Comparison of ENCODE assay signal across 9 mouse cellular contexts in the genomic region with DNA sequence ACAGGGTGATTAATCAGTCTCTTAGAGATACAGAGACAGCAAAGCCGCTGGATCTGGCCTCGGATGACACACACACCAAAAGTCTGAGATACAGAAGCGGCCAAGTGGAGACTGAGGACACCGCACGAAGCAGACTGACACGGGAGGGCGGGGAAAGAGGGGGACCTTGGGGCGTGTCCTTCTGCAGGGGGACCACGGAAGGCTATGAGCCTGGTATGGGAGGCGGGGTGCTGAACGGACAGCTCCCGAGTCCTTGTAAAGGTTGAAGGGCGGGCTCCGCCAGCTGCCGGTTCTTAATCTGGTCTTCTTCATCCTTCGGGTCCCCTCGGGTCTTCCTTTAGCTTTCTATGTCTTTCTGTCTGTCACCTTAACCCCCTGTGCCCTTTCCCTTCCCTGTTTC. TPM values are rescaled to one million over a fixed set of nuclear protein-coding genes. Genes with fewer than 3 reads are reported as not detected.
DNase-seq lines count a peak whose midpoint lies in the region; ATAC-seq lines count a peak whose summit lies in the region.
"Had no signal": no experiment of that assay in that cellular context is flagged by ENCODE, and none has a peak within 500 bp of the region (broad histone marks: within the 10 kb centered on the region; RNA-seq: fewer than 3 reads in every experiment).

No protein-coding gene starts in this region.

- H3K27ac ChIP-seq in forebrain, embryonic 10.5 days = peak overlapping the region; percentile 22; the same call in 1 of the 2 replicates
- peak overlapping the region; percentile 94 for H3K27ac ChIP-seq in hindbrain, embryonic 15.5 days (replicated peaks)
- H3K27ac ChIP-seq in liver, embryonic 11.5 days (ENCODE audit: low read depth, low read length) = no peak overlapping the region
- H3K27ac ChIP-seq in neural tube, embryonic 12.5 days = peak overlapping the region; percentile 81

- DNase-seq in spleen, postnatal 10 days (ENCODE audit: low spot score in 2 of 2) = peak; percentile 20 to 78
- no peak for DNase-seq in spleen, adult 12 weeks (ENCODE audit: low spot score)
- DNase-seq in adrenal gland, postnatal 4 days (ENCODE audit: low spot score in 2 of 2) = peak; percentile 56 to 65
- DNase-seq in forebrain, embryonic 10.5 days (ENCODE audit: extremely low spot score, low spot score) = peak; percentile 70
- peak; percentile 76 for DNase-seq in liver, embryonic 11.5 days (ENCODE audit: low spot score)

- peaks cover 60% of the 10 kb centered on the region for H3K4me1 ChIP-seq in forebrain, embryonic 10.5 days
- peaks cover 64% of the 10 kb centered on the region for H3K4me1 ChIP-seq in hindbrain, embryonic 15.5 days (replicated peaks)
- H3K4me1 ChIP-seq in liver, embryonic 11.5 days (replicated peaks; ENCODE audit: control insufficient read depth, insufficient read depth, low read length) = peaks cover 11% of the 10 kb centered on the region
- peaks cover 58% of the 10 kb centered on the region for H3K4me1 ChIP-seq in neural tube, embryonic 12.5 days

- H3K27me3 ChIP-seq in forebrain, embryonic 10.5 days (ENCODE audit: poor library complexity, severe bottlenecking) = peaks cover 97% of the 10 kb centered on the region
- no peaks in the 10 kb centered on the region for H3K27me3 ChIP-seq in hindbrain, embryonic 15.5 days
- peaks cover 86% of the 10 kb centered on the region for H3K27me3 ChIP-seq in liver, embryonic 11.5 days (replicated peaks; ENCODE audit: control insufficient read depth, insufficient read depth, low read length)
- peaks cover 61% of the 10 kb centered on the region for H3K27me3 ChIP-seq in neural tube, embryonic 12.5 days (replicated peaks)

- H3K4me3 ChIP-seq in forebrain, embryonic 10.5 days = peak overlapping the region; percentile 54
- peak overlapping the region; percentile 30 for H3K4me3 ChIP-seq in hindbrain, embryonic 15.5 days
- no peak overlapping the region for H3K4me3 ChIP-seq in liver, embryonic 11.5 days (ENCODE audit: low read depth, low read length)
- no peak overlapping the region for H3K4me3 ChIP-seq in neural tube, embryonic 12.5 days
- H3K4me3 ChIP-seq: erythroblast, embryonic 14.5 days had no signal

- ATAC-seq in hindbrain, embryonic 15.5 days (ENCODE audit: low FRiP score, low read depth) = no peak
- no peak for ATAC-seq in liver, embryonic 11.5 days (replicated peaks; ENCODE audit: low FRiP score)
- 0 out of 2 replicates have a peak, but pooled peaks have one; percentile 10 for ATAC-seq in neural tube, embryonic 12.5 days (ENCODE audit: low FRiP score, low read depth)
- no peak for ATAC-seq in erythroid progenitor cell, adult 5-6 weeks (replicated peaks; ENCODE audit: low FRiP score, poor library complexity, severe bottlenecking)

- under 1% methylated on average over 17 of the region's 17 CpGs for WGBS in forebrain, embryonic 10.5 days
- WGBS in hindbrain, embryonic 15.5 days = 1% methylated on average over 17 of the region's 17 CpGs
- 3% methylated on average over 17 of the region's 17 CpGs for WGBS in liver, embryonic 11.5 days
- WGBS in neural tube, embryonic 12.5 days = under 1% methylated on average over 17 of the region's 17 CpGs

- H3K4me2 ChIP-seq in hindbrain, embryonic 15.5 days = peak overlapping the region; percentile 79
- no peak overlapping the region for H3K4me2 ChIP-seq in liver, embryonic 11.5 days
- H3K4me2 ChIP-seq in neural tube, embryonic 12.5 days (replicated peaks) = peak overlapping the region; percentile 75

- H3K36me3 ChIP-seq in forebrain, embryonic 10.5 days (replicated peaks) = peaks cover 23% of the 10 kb centered on the region
- peaks cover 14% of the 10 kb centered on the region; the same call in 1 of the 2 replicates for H3K36me3 ChIP-seq in hindbrain, embryonic 15.5 days
- no peaks in the 10 kb centered on the region; the same call in 1 of the 2 replicates for H3K36me3 ChIP-seq in liver, embryonic 11.5 days (ENCODE audit: control insufficient read depth, insufficient read depth, low read length)
- H3K36me3 ChIP-seq in neural tube, embryonic 12.5 days = peaks cover 14% of the 10 kb centered on the region

- H3K9ac ChIP-seq in hindbrain, embryonic 15.5 days = peak overlapping the region; percentile 47
- no peak overlapping the region for H3K9ac ChIP-seq in liver, embryonic 11.5 days (ENCODE audit: low read depth, low read length)
- peak overlapping the region; percentile 36; the same call in 1 of the 2 replicates for H3K9ac ChIP-seq in neural tube, embryonic 12.5 days

- no peaks in the 10 kb centered on the region for H3K9me3 ChIP-seq in forebrain, embryonic 10.5 days
- H3K9me3 ChIP-seq in hindbrain, embryonic 15.5 days = no peaks in the 10 kb centered on the region
- H3K9me3 ChIP-seq in liver, embryonic 11.5 days (ENCODE audit: control insufficient read depth, low read length) = no peaks in the 10 kb centered on the region
- no peaks in the 10 kb centered on the region for H3K9me3 ChIP-seq in neural tube, embryonic 12.5 days

RNA-seq across cellular contexts. Expression of a gene that starts 2.9 kb away (rescaled TPM):
- 10 to 100 TPM; 66.4 to 69.0 TPM for total RNA-seq in adrenal gland, postnatal 4 days (2021)
- polyA plus RNA-seq in forebrain, embryonic 10.5 days (2016; fragmentation: Nextera tagmentation; extraction: Ambion mirVana) = 6.8 and 9.1 TPM in 2 replicates
- 487 and 576 TPM in 2 replicates for polyA plus RNA-seq in hindbrain, embryonic 15.5 days (2015; fragmentation: Nextera tagmentation; extraction: Ambion mirVana)
- polyA plus RNA-seq in liver, embryonic 11.5 days (2014; fragmentation: Nextera tagmentation; extraction: Ambion mirVana) = 1.4 and 1.5 TPM in 2 replicates
- polyA plus RNA-seq in neural tube, embryonic 12.5 days (2016; fragmentation: Nextera tagmentation; extraction: Ambion mirVana) = 110 and 118 TPM in 2 replicates
- total RNA-seq in erythroid progenitor cell, adult 5-6 weeks (2015; ENCODE audit: low replicate concordance) = 5.4 and 15.1 TPM in 2 replicates
- total RNA-seq in erythroid progenitor cell, adult 5-6 weeks (2017; ENCODE audit: low replicate concordance) = 3.3 TPM in 1 of 2 replicates, not detected in the other

RNA-seq across cellular contexts. Expression of a gene that starts 36.1 kb away (rescaled TPM):
- 100 to 1,000 TPM; 204 to 208 TPM for total RNA-seq in adrenal gland, postnatal 4 days (2021)
- 73.1 and 73.7 TPM in 2 replicates for polyA plus RNA-seq in forebrain, embryonic 10.5 days (2016; fragmentation: Nextera tagmentation; extraction: Ambion mirVana)
- 302 and 308 TPM in 2 replicates for polyA plus RNA-seq in hindbrain, embryonic 15.5 days (2015; fragmentation: Nextera tagmentation; extraction: Ambion mirVana)
- polyA plus RNA-seq in liver, embryonic 11.5 days (2014; fragmentation: Nextera tagmentation; extraction: Ambion mirVana) = 91.3 and 101 TPM in 2 replicates
- polyA plus RNA-seq in neural tube, embryonic 12.5 days (2016; fragmentation: Nextera tagmentation; extraction: Ambion mirVana) = 151 and 154 TPM in 2 replicates
- total RNA-seq in erythroid progenitor cell, adult 5-6 weeks (2015; ENCODE audit: low replicate concordance) = 8.3 and 8.8 TPM in 2 replicates
- 7.3 and 18.0 TPM in 2 replicates for total RNA-seq in erythroid progenitor cell, adult 5-6 weeks (2017; ENCODE audit: low replicate concordance)

Comparison
In these comparisons a context has a peak if more than half of its experiments do, and no peak if none do; other contexts are left out.
1. H3K4me3 ChIP-seq: peak in forebrain, embryonic 10.5 days (single experiment) and hindbrain, embryonic 15.5 days (single experiment); none in liver, embryonic 11.5 days (single experiment) and neural tube, embryonic 12.5 days (single experiment).
2. RNA of a gene that starts 2.9 kb away (polyA plus RNA-seq): 487 to 576 TPM in hindbrain, embryonic 15.5 days and 110 to 118 TPM in neural tube, embryonic 12.5 days; 6.8 to 9.1 TPM in forebrain, embryonic 10.5 days and 1.4 to 1.5 TPM in liver, embryonic 11.5 days; every median in the first group is over 10 times any median in the second.